Mouse (Mus musculus) CH12F3 (cell line): ENCODE measurements around the gene Cela1.

Source experiments
- in situ Hi-C: fragments of 300-500 bp; cut with MboI; formaldehyde crosslinking; loops from 2 replicates; pipeline ENCODE4 v1.14.3; 2020; ENCODE audit warnings: low sequenced_read_pairs

The Cela1 gene

GRCm38 (mm10) chr15:100706226-100706625 lies 18.5 kb upstream of the Cela1 start:
- in situ Hi-C loops, result no loop called here

GRCm38 (mm10) chr15:100705376-100705775 lies 17.7 kb upstream of the Cela1 start:
- in situ Hi-C loops, result no loop called here

DNA sequence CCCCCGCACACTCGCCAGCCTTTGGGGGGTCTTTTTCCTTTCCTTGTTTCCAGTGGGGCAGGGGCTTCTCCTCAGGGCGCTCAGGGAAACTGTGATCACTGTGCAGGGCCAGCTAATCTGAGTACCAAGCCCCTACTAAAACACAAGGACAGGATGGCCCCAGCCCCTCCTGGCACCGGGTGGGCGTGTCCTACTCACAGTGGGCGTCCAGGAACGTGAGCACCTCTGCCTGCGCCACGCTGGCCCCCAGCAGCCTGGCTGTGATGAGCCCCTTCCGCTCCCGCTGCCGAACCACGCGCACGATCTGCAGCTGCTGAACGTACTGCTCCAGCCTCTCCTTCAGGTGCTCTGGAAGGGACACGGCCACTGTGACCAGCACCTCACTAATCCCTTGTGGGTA lies 16.2 kb upstream of the Cela1 start:
- in situ Hi-C loops, result no loop called here

DNA sequence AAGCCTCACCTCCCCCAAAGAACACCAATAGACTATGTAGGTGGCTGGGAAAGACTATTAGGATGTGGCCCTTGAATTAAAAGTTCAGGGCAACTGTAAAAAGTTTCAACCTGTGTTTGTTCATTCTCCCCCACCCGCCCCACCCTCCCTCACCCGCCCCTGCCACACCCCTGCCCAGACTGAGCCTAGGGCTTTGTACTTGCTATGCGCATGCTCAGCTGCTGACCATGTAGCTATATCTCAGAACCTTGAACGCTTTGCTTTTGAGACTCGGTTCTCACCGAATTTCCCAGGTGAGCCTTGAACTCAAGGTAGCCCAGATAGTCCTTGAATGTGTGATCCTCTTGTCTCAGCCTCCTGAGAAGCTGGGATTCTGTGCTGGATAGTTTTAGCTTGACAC lies 14.1 kb upstream of the Cela1 start:
- in situ Hi-C loops, result no loop called here

DNA sequence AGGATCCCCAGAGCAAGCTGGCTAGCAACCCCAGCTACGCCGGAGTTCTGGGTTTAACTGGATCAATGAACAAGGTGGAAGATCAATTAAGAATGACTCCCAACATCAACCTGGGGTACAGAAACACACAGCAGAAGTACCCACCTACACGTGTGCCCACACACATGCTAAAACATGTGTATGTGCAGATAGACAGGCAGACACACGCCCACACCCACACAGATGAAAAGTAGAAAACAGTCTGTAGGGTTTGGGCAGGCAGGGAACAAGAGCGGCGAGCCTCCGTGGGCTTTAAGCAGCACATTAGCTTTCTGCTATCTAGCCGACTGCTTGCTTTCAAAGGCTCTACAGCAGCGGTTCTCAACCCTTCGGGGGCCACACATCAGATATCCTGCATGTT lies 13.4 kb upstream of the Cela1 start:
- in situ Hi-C loops, result no loop called here

DNA sequence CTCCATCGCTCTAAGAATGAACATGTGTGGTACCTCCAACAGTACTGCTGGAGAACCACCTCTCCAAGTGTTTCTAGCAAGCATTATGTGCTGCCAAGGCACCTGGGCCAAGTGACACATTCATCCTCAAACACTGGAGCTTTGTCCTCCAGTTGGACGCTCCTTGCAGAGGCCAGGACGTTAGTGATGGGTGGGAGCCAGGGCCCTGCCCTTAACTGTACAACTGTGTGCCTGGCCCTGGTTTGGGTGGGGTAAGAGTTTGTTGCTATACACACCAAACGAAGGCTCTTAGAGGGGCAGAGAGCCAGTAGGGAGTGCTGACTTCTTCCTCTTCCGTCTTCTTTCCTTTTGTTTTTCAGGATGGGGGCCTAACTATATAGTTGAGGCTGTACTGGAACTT lies 12.7 kb upstream of the Cela1 start:
- in situ Hi-C loops, result no loop called here

- in situ Hi-C loops, result loop anchor here (25.0 kb wide), 1 partner anchor 162 kb away; no protein-coding TSS in a partner anchor
Observed at GRCm38 (mm10) chr15:100699386-100699785, 11.7 kb upstream of the Cela1 start.

GRCm38 (mm10) chr15:100698078-100698477 lies 10.4 kb upstream of the Cela1 start:
- in situ Hi-C loops, result loop anchor here (25.0 kb wide), 1 partner anchor 161 kb away; no protein-coding TSS in a partner anchor

DNA sequence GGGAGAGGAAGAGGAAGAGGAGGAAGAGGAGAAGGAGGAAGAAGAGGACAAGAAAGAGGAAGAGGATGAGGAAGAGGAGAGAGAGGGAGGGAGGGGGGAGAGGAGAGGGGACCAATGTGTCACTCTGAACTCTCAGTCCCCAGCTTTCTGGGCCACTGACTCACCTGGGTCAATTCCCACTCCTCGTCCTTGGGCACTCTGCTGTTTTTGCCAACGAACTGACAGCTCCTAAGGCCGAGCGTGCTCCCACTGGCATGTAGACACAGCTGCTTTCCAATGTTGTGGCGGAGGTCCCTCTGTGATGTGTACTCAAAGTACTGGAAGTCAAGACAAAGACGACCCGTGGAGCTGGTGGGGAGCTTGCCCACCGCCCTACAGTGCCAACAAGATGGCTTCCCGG lies 6.7 kb upstream of the Cela1 start:
- in situ Hi-C loops, result loop anchor here (25.0 kb wide), 1 partner anchor 157 kb away; no protein-coding TSS in a partner anchor

DNA sequence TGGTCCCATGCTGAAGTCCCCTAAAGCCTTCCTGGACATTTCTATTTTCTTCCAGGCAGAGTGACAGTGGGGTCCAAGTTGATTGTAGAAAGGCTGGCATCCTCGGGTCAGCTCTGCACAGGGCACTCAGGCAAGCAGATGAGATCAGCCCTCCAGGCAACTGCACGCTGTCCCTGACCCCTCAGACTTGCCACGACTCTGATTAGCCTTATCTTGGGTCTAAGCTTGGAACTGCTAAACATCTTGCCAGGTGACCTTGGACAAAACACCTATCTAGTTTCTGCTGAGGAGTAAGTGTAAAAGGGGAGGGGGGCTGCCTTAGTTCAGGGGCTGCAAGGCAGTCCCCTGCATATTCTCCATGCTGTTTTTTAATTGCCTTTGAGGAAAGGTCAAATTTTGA lies 4.3 kb upstream of the Cela1 start:
- in situ Hi-C loops, result loop anchor here (25.0 kb wide), 1 partner anchor 155 kb away; no protein-coding TSS in a partner anchor

GRCm38 (mm10) chr15:100686989-100687388 lies 732 bp downstream of the Cela1 start:
- in situ Hi-C loops, result loop anchor here (25.0 kb wide), 1 partner anchor 150 kb away; no protein-coding TSS in a partner anchor

DNA sequence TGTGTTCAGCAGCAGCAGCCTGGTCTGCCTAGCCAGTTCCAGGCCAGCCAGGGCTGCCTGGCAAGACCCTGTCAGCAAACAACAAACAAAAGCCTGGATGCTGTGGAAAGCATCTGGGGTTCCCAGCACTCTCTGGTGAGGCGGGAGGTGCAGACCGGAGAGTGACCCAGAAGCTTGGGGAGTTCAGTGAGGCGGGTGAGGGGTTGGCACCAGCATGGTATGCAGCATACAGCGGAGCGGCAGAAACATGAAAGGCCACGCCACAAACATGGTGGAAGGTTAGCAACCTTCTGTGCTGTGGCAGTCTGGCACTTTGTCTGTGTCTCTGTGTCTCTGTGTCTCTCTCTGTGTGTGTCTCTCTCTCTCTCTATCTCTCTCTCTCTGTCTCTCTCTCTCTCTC lies 1.3 kb downstream of the Cela1 start:
- in situ Hi-C loops, result loop anchor here (25.0 kb wide), 1 partner anchor 149 kb away; no protein-coding TSS in a partner anchor

DNA sequence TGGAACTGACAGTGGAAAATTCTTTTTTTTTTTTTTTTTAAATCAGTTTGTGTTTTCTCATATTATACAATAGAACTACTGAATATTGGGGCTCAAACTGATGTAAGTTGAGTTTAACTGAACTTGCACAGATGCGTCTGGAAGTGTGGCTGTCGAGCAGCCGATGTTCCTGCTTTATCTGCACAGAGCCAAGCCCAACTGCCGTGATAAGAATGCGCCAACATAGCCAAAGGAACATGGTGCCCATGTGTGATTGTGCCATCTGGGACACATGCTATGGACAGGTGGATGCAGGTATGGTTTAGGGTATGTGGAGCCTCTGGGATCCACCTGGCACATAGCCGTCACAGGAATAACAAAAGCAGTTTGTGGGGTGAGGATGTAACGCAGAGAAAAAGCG lies 1.9 kb downstream of the Cela1 start:
- in situ Hi-C loops, result loop anchor here (25.0 kb wide), 1 partner anchor 149 kb away; no protein-coding TSS in a partner anchor

- in situ Hi-C loops, result loop anchor here (25.0 kb wide), 1 partner anchor 148 kb away; no protein-coding TSS in a partner anchor
Observed at GRCm38 (mm10) chr15:100685255-100685654, 2.5 kb downstream of the Cela1 start.

DNA sequence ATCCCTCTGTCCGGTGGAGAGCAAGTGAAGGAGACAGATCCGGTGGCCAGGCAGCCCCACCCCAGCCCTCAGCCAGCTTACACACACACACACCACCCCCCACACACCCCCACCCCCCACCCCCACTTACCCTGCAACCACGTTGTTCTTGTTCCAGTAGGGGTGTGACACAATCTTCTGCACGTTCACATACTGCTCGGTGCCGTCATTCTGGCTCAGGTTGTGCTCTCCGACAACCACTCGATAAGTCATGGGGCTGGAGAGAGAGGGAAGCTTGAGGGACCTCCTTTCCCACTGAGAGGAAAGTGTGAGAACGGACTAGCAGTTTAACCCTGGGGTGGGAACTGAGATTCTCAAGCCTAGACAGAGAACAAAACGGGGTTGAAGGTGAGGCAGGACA lies 3.3 kb downstream of the Cela1 start:
- in situ Hi-C loops, result loop anchor here (25.0 kb wide), 1 partner anchor 147 kb away; no protein-coding TSS in a partner anchor

- in situ Hi-C loops, result loop anchor here (25.0 kb wide), 1 partner anchor 146 kb away; no protein-coding TSS in a partner anchor
Observed at GRCm38 (mm10) chr15:100683041-100683440, 4.7 kb downstream of the Cela1 start.

- in situ Hi-C loops, result loop anchor here (25.0 kb wide), 1 partner anchor 144 kb away; no protein-coding TSS in a partner anchor
Observed at GRCm38 (mm10) chr15:100681770-100682169, 6.0 kb downstream of the Cela1 start.

- in situ Hi-C loops, result loop anchor here (25.0 kb wide), 1 partner anchor 143 kb away; no protein-coding TSS in a partner anchor
Observed at GRCm38 (mm10) chr15:100680381-100680780, 7.3 kb downstream of the Cela1 start.

- in situ Hi-C loops, result loop anchor here (25.0 kb wide), 1 partner anchor 142 kb away; no protein-coding TSS in a partner anchor
Observed at GRCm38 (mm10) chr15:100679005-100679404, 8.7 kb downstream of the Cela1 start.

DNA sequence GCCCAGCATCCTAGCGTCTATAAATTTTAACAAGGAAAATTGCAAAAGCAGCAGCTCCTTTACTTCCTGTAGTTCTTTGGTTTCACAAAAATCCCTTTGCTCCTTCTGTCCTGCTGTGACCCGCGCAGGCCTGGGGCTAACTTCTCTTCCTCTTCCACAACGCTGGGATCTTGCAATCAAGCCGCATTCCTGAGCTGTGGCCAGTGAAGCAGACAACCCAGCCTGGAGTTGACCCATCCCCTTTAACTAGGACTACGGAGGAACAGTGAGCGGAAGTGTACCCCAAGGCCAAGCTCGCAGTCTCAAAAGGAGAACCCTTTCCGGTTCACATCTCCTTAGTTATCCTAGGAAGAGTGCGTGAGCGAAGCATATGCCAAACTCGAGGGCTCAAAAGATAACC lies 9.1 kb downstream of the Cela1 start:
- in situ Hi-C loops, result loop anchor here (25.0 kb wide), 1 partner anchor 141 kb away; no protein-coding TSS in a partner anchor

GRCm38 (mm10) chr15:100677675-100678074 lies 10.0 kb downstream of the Cela1 start:
- in situ Hi-C loops, result loop anchor here (25.0 kb wide), 1 partner anchor 140 kb away; no protein-coding TSS in a partner anchor

- in situ Hi-C loops, result loop anchor here (25.0 kb wide), 1 partner anchor 139 kb away; no protein-coding TSS in a partner anchor
Observed at GRCm38 (mm10) chr15:100676521-100676920, 11.2 kb downstream of the Cela1 start.
